Mouse (Mus musculus): ENCODE data around the gene Gprc5a. TPM values are rescaled to one million over a fixed set of nuclear protein-coding genes. Genes with fewer than 3 reads are reported as not detected.

Gprc5a gene
- polyA plus RNA-seq (2015; fragmentation: Illumina TruSeq; extraction: RNeasy Lipid Tissue Mini Kit (QIAGEN cat#74804); ENCODE audit: insufficient read depth, low replicate concordance), result 0.36 TPM

DNA sequence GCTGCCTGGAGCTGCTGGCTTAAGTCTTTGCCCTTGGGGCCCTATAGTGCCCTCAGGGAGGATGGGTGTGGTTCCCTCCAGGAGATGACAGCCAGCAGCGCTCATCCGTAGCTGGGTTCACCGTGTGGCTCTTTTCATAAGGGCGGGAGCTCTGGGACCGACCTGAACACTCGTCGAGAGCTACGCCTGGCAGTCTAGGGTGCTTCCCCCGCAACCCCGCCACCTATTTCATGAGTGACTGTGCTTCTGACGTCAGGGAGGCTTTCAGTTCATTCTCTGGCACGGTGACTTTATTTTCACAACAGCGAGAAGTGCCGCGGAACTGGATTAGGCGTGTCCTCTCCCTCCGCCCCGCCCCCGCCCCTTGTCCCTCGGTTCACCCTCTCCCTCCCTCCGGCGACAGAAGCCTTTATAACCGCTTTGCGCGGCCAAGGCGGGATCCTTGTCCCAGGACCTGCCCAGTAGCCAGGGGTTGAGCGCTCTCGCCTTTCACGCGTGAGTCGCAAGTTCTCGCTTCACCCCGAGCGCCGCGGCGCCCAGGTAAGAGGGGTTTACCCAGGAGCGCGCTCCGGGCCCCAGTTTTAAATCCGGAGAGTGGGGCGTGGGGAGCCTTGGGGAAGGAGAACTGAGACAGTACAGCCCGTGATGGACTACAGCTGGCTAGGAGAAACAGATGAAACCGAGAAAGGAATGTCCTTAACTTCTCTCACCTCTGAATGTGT is at the start of gene Gprc5a:
TSS of gene Gprc5a (plus strand) at position 416 of the 722 bp plus-strand sequence.

GRCm38 (mm10) chr6:135118183-135118582 is 52.7 kb downstream of the Gprc5a start, which contains the start of gene Gprc5d:
Gene Gprc5d (minus strand): TSS chr6:135118283.

Other genes with a start within 250 kb of the Gprc5a start
- 48.6 TPM for gene Crebl2, start 235.5 kb upstream of the Gprc5a start, polyA plus RNA-seq (2015; fragmentation: Illumina TruSeq; extraction: RNeasy Lipid Tissue Mini Kit (QIAGEN cat#74804); ENCODE audit: insufficient read depth, low replicate concordance)
- gene Gpr19, start 167.1 kb upstream of the Gprc5a start, polyA plus RNA-seq (2015; fragmentation: Illumina TruSeq; extraction: RNeasy Lipid Tissue Mini Kit (QIAGEN cat#74804); ENCODE audit: insufficient read depth, low replicate concordance), result 4.7 TPM
- gene Cdkn1b, start 145.2 kb upstream of the Gprc5a start, polyA plus RNA-seq (2015; fragmentation: Illumina TruSeq; extraction: RNeasy Lipid Tissue Mini Kit (QIAGEN cat#74804); ENCODE audit: insufficient read depth, low replicate concordance), result 117 TPM
- 2.3 TPM for gene Apold1, start 83.9 kb upstream of the Gprc5a start, polyA plus RNA-seq (2015; fragmentation: Illumina TruSeq; extraction: RNeasy Lipid Tissue Mini Kit (QIAGEN cat#74804); ENCODE audit: insufficient read depth, low replicate concordance)
- gene Ddx47, start 54.0 kb upstream of the Gprc5a start, polyA plus RNA-seq (2015; fragmentation: Illumina TruSeq; extraction: RNeasy Lipid Tissue Mini Kit (QIAGEN cat#74804); ENCODE audit: insufficient read depth, low replicate concordance), result 96.1 TPM
- not detected for gene Gprc5d, start 52.6 kb downstream of the Gprc5a start, polyA plus RNA-seq (2015; fragmentation: Illumina TruSeq; extraction: RNeasy Lipid Tissue Mini Kit (QIAGEN cat#74804); ENCODE audit: insufficient read depth, low replicate concordance)
- gene Fam234b, start 132.3 kb downstream of the Gprc5a start, polyA plus RNA-seq (2015; fragmentation: Illumina TruSeq; extraction: RNeasy Lipid Tissue Mini Kit (QIAGEN cat#74804); ENCODE audit: insufficient read depth, low replicate concordance), result 15.2 TPM
- 102 TPM for gene Hebp1, start 132.4 kb downstream of the Gprc5a start, polyA plus RNA-seq (2015; fragmentation: Illumina TruSeq; extraction: RNeasy Lipid Tissue Mini Kit (QIAGEN cat#74804); ENCODE audit: insufficient read depth, low replicate concordance)
- gene Gsg1, start 188.7 kb downstream of the Gprc5a start, polyA plus RNA-seq (2015; fragmentation: Illumina TruSeq; extraction: RNeasy Lipid Tissue Mini Kit (QIAGEN cat#74804); ENCODE audit: insufficient read depth, low replicate concordance), result 0.30 TPM
- not detected for gene Pbp2, start 244.8 kb downstream of the Gprc5a start, polyA plus RNA-seq (2015; fragmentation: Illumina TruSeq; extraction: RNeasy Lipid Tissue Mini Kit (QIAGEN cat#74804); ENCODE audit: insufficient read depth, low replicate concordance)